Mouse (Mus musculus) spleen, adult 2 months (tissue): ENCODE results near the gene Ptpdc1.

Experiments used
- CTCF ChIP-seq: fragments of 200-500 bp; IDR thresholded peaks from 2 replicates; pipeline ENCODE4 v1.5.1; 2011; ENCODE audit warnings: mild to moderate bottlenecking, inconsistent platforms; ENCODE audit not compliant: insufficient read depth, insufficient read length, insufficient replicate concordance; ENCODE audit errors: extremely low read depth
- POLR2A ChIP-seq: fragments of 200-500 bp; IDR thresholded peaks from 2 replicates; pipeline ENCODE4 v1.6.1; 2011; ENCODE audit warnings: low read depth, low read length, inconsistent platforms

DNA sequence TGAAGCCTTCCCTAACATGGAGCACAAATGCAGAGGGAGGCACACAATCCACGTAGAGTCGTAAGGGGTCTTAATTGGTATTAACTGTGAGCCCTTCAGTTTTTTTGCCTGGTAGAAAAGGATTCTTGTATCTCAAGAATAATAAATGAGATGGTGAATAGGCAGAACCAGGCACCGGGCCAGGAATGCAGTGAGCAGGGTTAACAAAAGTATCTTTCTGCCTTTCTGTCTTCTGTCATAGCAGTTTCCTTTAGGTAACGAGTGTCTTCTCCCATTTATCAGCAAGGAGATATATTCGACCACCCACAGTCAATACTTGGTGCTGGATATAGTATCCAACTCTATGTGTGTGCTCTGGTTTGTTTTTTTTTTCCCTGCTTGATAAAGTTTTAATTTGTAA lies 72.0 kb downstream of the Ptpdc1 start:
- TF ChIP-seq POLR2A (no peak), CTCF (no peak)
